Mouse (Mus musculus): ENCODE measurements around the gene 1810055G02Rik.

GRCm38 (mm10) chr19:3766378-3766777, 58.3 kb downstream of the 1810055G02Rik start:
- TF ChIP-seq POLR2A (IDR thresholded peaks at IDR 0.05; ENCODE audit: low read depth, low read length) (no peak), BHLHE40 (IDR thresholded peaks at IDR 0.05; ENCODE audit: low read depth, low read length) (no peak), KAT2A (IDR thresholded peaks at IDR 0.05; ENCODE audit: insufficient replicate concordance, low read length) (no peak), CTCF (conservative IDR thresholded peaks at IDR 0.05 in 1 of 2, IDR thresholded peaks at IDR 0.05 in 1 of 2; ENCODE audit: low read depth in 2 of 2, low read length in 2 of 2) (no peak), RCOR1 (conservative IDR thresholded peaks at IDR 0.05; ENCODE audit: low read depth, low read length) (no peak)

Measured in CH12.LX (cell line).